Mouse (Mus musculus) lung, adult 2 months (tissue): ENCODE results near the gene Arl15. TPM values are rescaled to one million over a fixed set of nuclear protein-coding genes. Genes with fewer than 3 reads are reported as not detected.

Source experiments
- DNase-seq: peaks from one replicate; pipeline ENCODE4 v3.0.0; 2022
- H3K4me1 ChIP-seq: fragments of 200-500 bp; 2 replicates; pipeline ENCODE4 v1.6.1; 2011; ENCODE audit warnings: low read length; ENCODE audit not compliant: control insufficient read depth, insufficient read depth
- H3K4me3 ChIP-seq: fragments of 200-500 bp; replicated peaks from 2 replicates; pipeline ENCODE3; 2011; ENCODE audit warnings: low read depth, mild to moderate bottlenecking, control low read depth, low read length; ENCODE audit errors: extremely low read depth
- CTCF ChIP-seq: fragments of 200-500 bp; IDR thresholded peaks from 2 replicates; pipeline ENCODE4 v1.5.1; 2011; ENCODE audit warnings: mild to moderate bottlenecking, low read length, control low read depth; ENCODE audit not compliant: insufficient read depth
- POLR2A ChIP-seq: fragments of 200-500 bp; IDR thresholded peaks from 2 replicates; pipeline ENCODE4 v1.6.1; 2011; ENCODE audit warnings: low read depth, mild to moderate bottlenecking, control low read depth, low read length, borderline replicate concordance; ENCODE audit errors: extremely low read depth
- WGBS: fragments of 180-500 bp; shearing (Covaris S2); methylation state at CpG from one replicate; pipeline ENCODE4 v1.1.7; 2018; 5-methylcytosine and 5-hydroxymethylcytosine counted together
- polyA plus RNA-seq: library from polyadenylated mRNA; depleted of rRNA; stranded (reverse); fragments of >200 nt; gene quantifications from 2 replicates; pipeline ENCODE4 v1.2.3, GENCODE M21; 2012

Arl15 gene
- polyA plus RNA-seq, 1 experiment: 15.1 TPM

- Histone ChIP-seq H3K4me3 (no peak overlapping the region), H3K4me1 (no peaks in the 10 kb centered on the region)
- 65% methylated on average over 2 of the region's 2 CpGs for WGBS
- TF ChIP-seq CTCF (no peak), POLR2A (no peak)
- DNase-seq: no peak
Observed at GRCm38 (mm10) chr13:114113516-114113915, 319.2 kb downstream of the Arl15 start.

- Histone ChIP-seq H3K4me3 (no peak overlapping the region), H3K4me1 (no peaks in the 10 kb centered on the region)
- WGBS: 95% methylated on average over 12 of the region's 12 CpGs
- DNase-seq: no peak
- TF ChIP-seq POLR2A (no peak), CTCF (no peak)
Observed at GRCm38 (mm10) chr13:114114586-114114985, 320.3 kb downstream of the Arl15 start.

- TF ChIP-seq POLR2A: no peak
- TF ChIP-seq CTCF: no peak
- 93% methylated on average over 4 of the region's 4 CpGs for WGBS
- Histone ChIP-seq H3K4me3 (no peak overlapping the region), H3K4me1 (no peaks in the 10 kb centered on the region)
- no peak for DNase-seq
Observed at GRCm38 (mm10) chr13:114115106-114115505, 320.8 kb downstream of the Arl15 start.

- DNase-seq: no peak
- TF ChIP-seq CTCF (no peak), POLR2A (no peak)
- 65% methylated on average over 19 of the region's 19 CpGs for WGBS
- H3K4me3 ChIP-seq: no peak overlapping the region
- peaks cover 3% of the 10 kb centered on the region; the same call in 1 of the 2 replicates for H3K4me1 ChIP-seq
Observed at GRCm38 (mm10) chr13:114118104-114118830, 324.0 kb downstream of the Arl15 start.

- H3K4me1 ChIP-seq: peaks cover 3% of the 10 kb centered on the region; the same call in 1 of the 2 replicates
- H3K4me3 ChIP-seq: no peak overlapping the region
- TF ChIP-seq POLR2A (no peak), CTCF (no peak)
- DNase-seq: no peak
- 88% methylated on average over 4 of the region's 4 CpGs for WGBS
Observed at GRCm38 (mm10) chr13:114119816-114120215, 325.5 kb downstream of the Arl15 start.

GRCm38 (mm10) chr13:114121591-114121990 is 327.3 kb downstream of the Arl15 start:
- WGBS: 84% methylated on average over 9 of the region's 9 CpGs
- DNase-seq: no peak
- H3K4me1 ChIP-seq: peaks cover 3% of the 10 kb centered on the region; the same call in 1 of the 2 replicates
- no peak overlapping the region for H3K4me3 ChIP-seq
- TF ChIP-seq CTCF (no peak), POLR2A (no peak)

- peaks cover 3% of the 10 kb centered on the region; the same call in 1 of the 2 replicates for H3K4me1 ChIP-seq
- no peak overlapping the region for H3K4me3 ChIP-seq
- DNase-seq: no peak
- no peak for TF ChIP-seq POLR2A
- no peak for TF ChIP-seq CTCF
- WGBS: 93% methylated on average over 3 of the region's 3 CpGs
Observed at GRCm38 (mm10) chr13:114123391-114123790, 329.1 kb downstream of the Arl15 start.

- H3K4me1 ChIP-seq: peaks cover 3% of the 10 kb centered on the region; the same call in 1 of the 2 replicates
- no peak overlapping the region for H3K4me3 ChIP-seq
- TF ChIP-seq POLR2A: no peak
- no peak for TF ChIP-seq CTCF
- DNase-seq: no peak
- WGBS: 92% methylated on average over 10 of the region's 10 CpGs
Observed at GRCm38 (mm10) chr13:114124385-114124784, 330.1 kb downstream of the Arl15 start.

- 76% methylated on average over 12 of the region's 12 CpGs for WGBS
- H3K4me1 ChIP-seq: peaks cover 3% of the 10 kb centered on the region; the same call in 1 of the 2 replicates
- TF ChIP-seq POLR2A: no peak
- no peak for TF ChIP-seq CTCF
- H3K4me3 ChIP-seq: no peak overlapping the region
- no peak for DNase-seq
Observed at GRCm38 (mm10) chr13:114124991-114125390, 330.7 kb downstream of the Arl15 start.

- Histone ChIP-seq H3K4me1 (no peaks in the 10 kb centered on the region), H3K4me3 (no peak overlapping the region)
- WGBS: 88% methylated on average over 2 of the region's 2 CpGs
- no peak for DNase-seq
- TF ChIP-seq POLR2A (no peak), CTCF (no peak)
Observed at GRCm38 (mm10) chr13:114128366-114128765, 334.1 kb downstream of the Arl15 start.

- Histone ChIP-seq H3K4me3 (no peak overlapping the region), H3K4me1 (no peaks in the 10 kb centered on the region)
- WGBS: 85% methylated on average over 11 of the region's 11 CpGs
- TF ChIP-seq CTCF (no peak), POLR2A (no peak)
- no peak for DNase-seq
Observed at GRCm38 (mm10) chr13:114129986-114130385, 335.7 kb downstream of the Arl15 start.
